Mouse (Mus musculus) megakaryocyte, embryonic 14.5 days (primary cell): ENCODE results near the gene Dennd1b.

ENCODE experiments used
- FLI1 ChIP-seq: IDR thresholded peaks from 2 replicates; pipeline ENCODE4 v1.6.1; 2012; ENCODE audit warnings: low read length, inconsistent platforms, mixed read lengths
- GATA1 ChIP-seq: IDR thresholded peaks from 3 replicates; pipeline ENCODE4 v1.6.1; 2012; ENCODE audit warnings: mixed read lengths, low read length, inconsistent platforms, borderline replicate concordance

- TF ChIP-seq GATA1 = no peak
- TF ChIP-seq FLI1 = no peak
These were observed 20.9 kb downstream of the Dennd1b start for GRCm38 (mm10) chr1:138984161-138984560.
